Mouse (Mus musculus): ENCODE data around the gene Gm11397. TPM values are rescaled to one million over a fixed set of nuclear protein-coding genes. Genes with fewer than 3 reads are reported as not detected.
"Not testable (repeated sequence)": the region's sequence is repeated elsewhere in the genome, so short reads cannot be mapped to it uniquely, and the experiment has no call there.

Gm11397 gene
- not detected in 2 replicates for polyA plus RNA-seq (2015; fragmentation: Nextera tagmentation; extraction: Ambion mirVana)

DNA sequence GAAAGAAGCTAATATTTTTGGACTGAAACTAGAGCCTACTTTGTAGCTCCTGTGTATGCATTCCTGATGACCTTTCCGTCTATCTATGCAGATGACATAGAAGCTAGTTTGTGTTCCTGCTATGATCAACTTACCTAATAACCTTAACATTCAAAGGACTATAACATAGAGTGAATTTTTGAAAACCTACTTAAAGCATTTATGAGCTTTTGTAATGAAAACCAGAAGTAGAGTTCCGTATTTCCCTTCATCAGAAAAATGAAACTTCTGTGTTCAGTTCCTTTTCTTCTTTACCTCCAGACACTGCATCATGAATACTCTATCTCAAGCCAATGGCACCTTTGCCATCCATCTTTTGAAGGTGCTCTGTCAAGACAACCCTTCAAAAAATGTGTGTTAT, at the start of gene Gm11397:
TSS of gene Gm11397 (plus strand) at position 301 of the 400 bp plus-strand sequence.
- H3K4me3 ChIP-seq; H3K9ac ChIP-seq; H3K9me3 ChIP-seq (replicated peaks); H3K4me1 ChIP-seq (replicated peaks); H3K36me3 ChIP-seq; H3K27ac ChIP-seq; H3K27me3 ChIP-seq; H3K4me2 ChIP-seq; ATAC-seq (replicated peaks; ENCODE audit: insufficient number of reproducible peaks, insufficient read depth, low FRiP score, low read depth): not testable (repeated sequence)
- WGBS: 74% methylated on average over 2 of the region's 2 CpGs

- not testable (repeated sequence) for H3K9me3 ChIP-seq (replicated peaks); ATAC-seq (replicated peaks; ENCODE audit: insufficient number of reproducible peaks, insufficient read depth, low FRiP score, low read depth); H3K27me3 ChIP-seq; H3K27ac ChIP-seq; H3K4me1 ChIP-seq (replicated peaks); H3K4me2 ChIP-seq; H3K36me3 ChIP-seq; H3K9ac ChIP-seq; H3K4me3 ChIP-seq
- 92% methylated on average over 1 of the region's 1 CpGs for WGBS
Measured at GRCm38 (mm10) chr13:33356666-33357065, 38.9 kb upstream of the Gm11397 start.

GRCm38 (mm10) chr13:33432714-33433113, 37.2 kb downstream of the Gm11397 start:
- H3K4me3 ChIP-seq; H3K27me3 ChIP-seq; ATAC-seq (replicated peaks; ENCODE audit: insufficient number of reproducible peaks, insufficient read depth, low FRiP score, low read depth); H3K4me2 ChIP-seq; H3K27ac ChIP-seq; H3K9me3 ChIP-seq (replicated peaks); H3K4me1 ChIP-seq (replicated peaks); H3K9ac ChIP-seq; H3K36me3 ChIP-seq: not testable (repeated sequence)

Other genes starting within 250 kb of the Gm11397 start
- gene Serpinb9c, start 236.0 kb upstream of the Gm11397 start, polyA plus RNA-seq (2015; fragmentation: Nextera tagmentation; extraction: Ambion mirVana): not detected in 2 replicates
- not detected in 2 replicates for gene Serpinb9d, start 202.8 kb upstream of the Gm11397 start, polyA plus RNA-seq (2015; fragmentation: Nextera tagmentation; extraction: Ambion mirVana)
- not detected in 2 replicates for gene Serpinb9e, start 146.1 kb upstream of the Gm11397 start, polyA plus RNA-seq (2015; fragmentation: Nextera tagmentation; extraction: Ambion mirVana)
- gene Serpinb9f, start 71.7 kb upstream of the Gm11397 start, polyA plus RNA-seq (2015; fragmentation: Nextera tagmentation; extraction: Ambion mirVana): not detected in 2 replicates
- not detected in 2 replicates for gene Serpinb9g, start 89.0 kb downstream of the Gm11397 start, polyA plus RNA-seq (2015; fragmentation: Nextera tagmentation; extraction: Ambion mirVana)

All from heart, embryonic 15.5 days (tissue).